Mouse (Mus musculus): ENCODE measurements at regions not wholly inside any gene's neighbourhood (a gene's known extent, or its start where the extent isn't known, plus 50 kb on each side); places are given as distances from the start of the nearest gene placed in this dataset.

- DNase-seq = no peak
These were observed 72.4 kb downstream of the Nupl2 start for GRCm38 (mm10) chr5:24237201-24237600.

- no peak for DNase-seq
These were observed 74.2 kb downstream of the Nupl2 start for GRCm38 (mm10) chr5:24239006-24239405.

- DNase-seq = no peak
These were observed 79.4 kb downstream of the Nupl2 start for GRCm38 (mm10) chr5:24244211-24244610.

GRCm38 (mm10) chr5:24255421-24255820, 90.7 kb downstream of the Nupl2 start:
- DNase-seq = no peak

GRCm38 (mm10) chr5:24261098-24261497, 90.3 kb downstream of the Kcnh2 start:
- peak; percentile 72 for DNase-seq

- no peak for DNase-seq
These were observed 89.3 kb downstream of the Kcnh2 start for GRCm38 (mm10) chr5:24262146-24262545.

GRCm38 (mm10) chr5:24264151-24264550, 87.3 kb downstream of the Kcnh2 start:
- DNase-seq = peak; percentile 41

- DNase-seq = no peak
These were observed 86.0 kb downstream of the Kcnh2 start for GRCm38 (mm10) chr5:24265431-24265830.

GRCm38 (mm10) chr5:24266344-24267295, 84.8 kb downstream of the Kcnh2 start:
- DNase-seq = peak; percentile 86
